Mouse (Mus musculus): ENCODE results near the gene Ska3. TPM values are rescaled to one million over a fixed set of nuclear protein-coding genes. Genes with fewer than 3 reads are reported as not detected.
"Not testable (repeated sequence)": the region's sequence is repeated elsewhere in the genome, so short reads cannot be mapped to it uniquely, and the experiment has no call there.

Ska3 gene
- polyA plus RNA-seq, 1 experiment: 3.8 TPM

- peaks cover 22% of the 10 kb centered on the region for H3K36me3 ChIP-seq (ENCODE audit: control insufficient read depth, insufficient read depth)
Observed at GRCm38 (mm10) chr14:57861987-57862412, 36.0 kb upstream of the Ska3 start.

GRCm38 (mm10) chr14:57859520-57859919 is 33.5 kb upstream of the Ska3 start:
- Histone ChIP-seq H3K27me3 (ENCODE audit: control insufficient read depth, insufficient read depth, insufficient read length) (no peaks in the 10 kb centered on the region), H3K4me2 (ENCODE audit: low read depth) (no peak overlapping the region), H3K4me3 (no peak overlapping the region), H3K79me2 (ENCODE audit: control insufficient read depth, insufficient read depth) (no peaks in the 10 kb centered on the region), H3ac (ENCODE audit: control insufficient read depth, insufficient read length) (no peak overlapping the region), H3K36me3 (ENCODE audit: control insufficient read depth, insufficient read depth) (peaks cover 20% of the 10 kb centered on the region)
- TF ChIP-seq REST (IDR thresholded peaks at IDR 0.05; ENCODE audit: insufficient read depth, insufficient read length): no peak

More at GRCm38 (mm10) chr14:57861987-57862412, 36.0 kb upstream of the Ska3 start:
- no peaks in the 10 kb centered on the region for H3K79me2 ChIP-seq (ENCODE audit: control insufficient read depth, insufficient read depth)
- no peaks in the 10 kb centered on the region for H3K27me3 ChIP-seq (ENCODE audit: control insufficient read depth, insufficient read depth, insufficient read length)
- no peak overlapping the region for H3K4me2 ChIP-seq (ENCODE audit: low read depth)
- no peak overlapping the region for H3ac ChIP-seq (ENCODE audit: control insufficient read depth, insufficient read length)
- no peak for TF ChIP-seq E2F4 (IDR thresholded peaks at IDR 0.05; ENCODE audit: insufficient read depth)
- TF ChIP-seq POLR2AphosphoS2 (IDR thresholded peaks at IDR 0.05; ENCODE audit: insufficient read length, low read depth): no peak
- TF ChIP-seq TCF3 (IDR thresholded peaks at IDR 0.05; ENCODE audit: insufficient read length, low read depth): no peak
- TF ChIP-seq POLR2A (IDR thresholded peaks at IDR 0.05; ENCODE audit: insufficient read length, low read depth): no peak
- H3K4me3 ChIP-seq: no peak overlapping the region

- Histone ChIP-seq H3K27me3 (ENCODE audit: control insufficient read depth, insufficient read depth, insufficient read length) (no peaks in the 10 kb centered on the region), H3K4me3 (no peak overlapping the region), H3K36me3 (ENCODE audit: control insufficient read depth, insufficient read depth) (peaks cover 22% of the 10 kb centered on the region), H3K4me2 (ENCODE audit: low read depth) (no peak overlapping the region), H3ac (ENCODE audit: control insufficient read depth, insufficient read length) (no peak overlapping the region), H3K79me2 (ENCODE audit: control insufficient read depth, insufficient read depth) (no peaks in the 10 kb centered on the region)
- no peak for TF ChIP-seq E2F4 (IDR thresholded peaks at IDR 0.05; ENCODE audit: insufficient read depth)
- TF ChIP-seq REST (IDR thresholded peaks at IDR 0.05; ENCODE audit: insufficient read depth, insufficient read length): no peak
- no peak for TF ChIP-seq MYOG (IDR thresholded peaks at IDR 0.05; ENCODE audit: control insufficient read depth in 1 of 3, insufficient read depth in 1 of 3, insufficient read length in 2 of 3, low read depth in 2 of 3)
- no peak for TF ChIP-seq SRF (IDR thresholded peaks at IDR 0.05; ENCODE audit: control insufficient read depth, insufficient read length, low read depth)
- TF ChIP-seq POLR2AphosphoS2 (IDR thresholded peaks at IDR 0.05; ENCODE audit: insufficient read length, low read depth): no peak
- no peak for TF ChIP-seq TCF12 (IDR thresholded peaks at IDR 0.05; ENCODE audit: insufficient read depth, poor library complexity, severe bottlenecking)
- no peak for TF ChIP-seq USF1 (IDR thresholded peaks at IDR 0.05; ENCODE audit: low read depth)
- TF ChIP-seq CEBPB (IDR thresholded peaks at IDR 0.05; ENCODE audit: insufficient read depth, poor library complexity, severe bottlenecking): no peak
Observed at GRCm38 (mm10) chr14:57858601-57859000, 32.6 kb upstream of the Ska3 start.

- not testable (repeated sequence) for H3K4me3 ChIP-seq; H3K4me2 ChIP-seq (ENCODE audit: low read depth); H3K27me3 ChIP-seq (ENCODE audit: control insufficient read depth, insufficient read depth, insufficient read length); H3ac ChIP-seq (ENCODE audit: control insufficient read depth, insufficient read length); H3K79me2 ChIP-seq (ENCODE audit: control insufficient read depth, insufficient read depth)
- H3K36me3 ChIP-seq (ENCODE audit: control insufficient read depth, insufficient read depth): peaks cover 29% of the 10 kb centered on the region
Observed at GRCm38 (mm10) chr14:57856037-57856436, 30.1 kb upstream of the Ska3 start.

- no peak overlapping the region for H3ac ChIP-seq (ENCODE audit: control insufficient read depth, insufficient read length)
- H3K79me2 ChIP-seq (ENCODE audit: control insufficient read depth, insufficient read depth): no peaks in the 10 kb centered on the region
- no peak overlapping the region for H3K4me2 ChIP-seq (ENCODE audit: low read depth)
- H3K36me3 ChIP-seq (ENCODE audit: control insufficient read depth, insufficient read depth): peaks cover 26% of the 10 kb centered on the region
- no peaks in the 10 kb centered on the region for H3K27me3 ChIP-seq (ENCODE audit: control insufficient read depth, insufficient read depth, insufficient read length)
- TF ChIP-seq E2F4 (IDR thresholded peaks at IDR 0.05; ENCODE audit: insufficient read depth) (no peak), USF1 (IDR thresholded peaks at IDR 0.05; ENCODE audit: low read depth) (no peak), CEBPB (IDR thresholded peaks at IDR 0.05; ENCODE audit: insufficient read depth, poor library complexity, severe bottlenecking) (no peak), MYOD1 (IDR thresholded peaks at IDR 0.05; ENCODE audit: control insufficient read depth in 1 of 3, insufficient read length in 2 of 3, low read depth in 2 of 3) (no peak), MYOG (IDR thresholded peaks at IDR 0.05; ENCODE audit: control insufficient read depth in 1 of 3, insufficient read depth in 1 of 3, insufficient read length in 2 of 3, low read depth in 2 of 3) (no peak), REST (IDR thresholded peaks at IDR 0.05; ENCODE audit: insufficient read depth, insufficient read length) (no peak), SRF (IDR thresholded peaks at IDR 0.05; ENCODE audit: control insufficient read depth, insufficient read length, low read depth) (no peak), POLR2A (IDR thresholded peaks at IDR 0.05; ENCODE audit: insufficient read length, low read depth) (no peak)
- no peak overlapping the region for H3K4me3 ChIP-seq
Observed at GRCm38 (mm10) chr14:57852961-57853360, 27.0 kb upstream of the Ska3 start.

GRCm38 (mm10) chr14:57850330-57850729 is 24.3 kb upstream of the Ska3 start:
- no peak for TF ChIP-seq USF1 (IDR thresholded peaks at IDR 0.05; ENCODE audit: low read depth)
- TF ChIP-seq MYOG (IDR thresholded peaks at IDR 0.05; ENCODE audit: control insufficient read depth in 1 of 3, insufficient read depth in 1 of 3, insufficient read length in 2 of 3, low read depth in 2 of 3): no peak
- TF ChIP-seq MYOD1 (IDR thresholded peaks at IDR 0.05; ENCODE audit: control insufficient read depth in 1 of 3, insufficient read length in 2 of 3, low read depth in 2 of 3): no peak

More at GRCm38 (mm10) chr14:57850330-57850729, 24.3 kb upstream of the Ska3 start:
- Histone ChIP-seq H3K4me2 (ENCODE audit: low read depth) (no peak overlapping the region), H3K4me3 (no peak overlapping the region), H3ac (ENCODE audit: control insufficient read depth, insufficient read length) (no peak overlapping the region), H3K79me2 (ENCODE audit: control insufficient read depth, insufficient read depth) (no peaks in the 10 kb centered on the region), H3K36me3 (ENCODE audit: control insufficient read depth, insufficient read depth) (peaks cover 18% of the 10 kb centered on the region), H3K27me3 (ENCODE audit: control insufficient read depth, insufficient read depth, insufficient read length) (no peaks in the 10 kb centered on the region)
